8 mouse cellular contexts compared by ENCODE assay signal in the genomic region with DNA sequence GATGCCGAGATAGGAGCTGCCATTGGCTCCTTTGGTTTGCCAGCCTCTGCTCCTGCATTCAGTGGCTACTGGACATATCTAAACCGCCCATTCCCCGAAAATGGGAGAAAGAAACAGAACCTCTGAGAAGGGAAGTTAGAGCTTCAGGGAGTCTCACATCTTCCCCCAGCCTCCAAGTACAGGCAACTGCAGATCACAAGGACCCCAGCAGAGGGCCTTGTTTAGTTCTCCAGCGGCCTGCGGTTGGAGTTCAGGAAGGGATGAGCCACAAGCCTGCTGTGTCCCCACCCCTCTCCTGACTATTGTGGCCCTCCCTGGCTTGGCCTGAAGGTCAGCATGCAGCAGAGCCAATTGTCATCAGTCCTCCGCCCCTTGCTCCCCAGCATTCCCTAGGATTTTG. TPM values are rescaled to one million over a fixed set of nuclear protein-coding genes. Genes with fewer than 3 reads are reported as not detected.
DNase-seq lines count a peak whose midpoint lies in the region; ATAC-seq lines count a peak whose summit lies in the region.

No protein-coding gene starts in this region.

- peak; percentile 17 for ATAC-seq in inflammation-experienced regulatory T-cells, adult 6 months
- no peak for ATAC-seq in erythroid progenitor cell, adult 5-6 weeks (replicated peaks; ENCODE audit: low FRiP score, poor library complexity, severe bottlenecking)

- DNase-seq in adrenal gland, adult 2 months, result peak; percentile 83
- peak; percentile 74 for DNase-seq in embryo, embryonic 10 days (ENCODE audit: low spot score)
- DNase-seq in gastrocnemius, postnatal 25 days, result peak; percentile 48
- peak; percentile 34 to 56 for DNase-seq in left cerebral cortex, adult 8-10 months (ENCODE audit: low spot score in 2 of 2)
- peak; percentile 77 to 83 for DNase-seq in lung, postnatal 4 days
- DNase-seq in retina, postnatal 1 day, result peak; percentile 76

RNA-seq across cellular contexts. Expression of a gene that starts 0.8 kb away (rescaled TPM):
- total RNA-seq in adrenal gland, adult 2 months (2021), result 10 to 100 TPM; 24.8 to 46.8 TPM
- 35.3 and 40.1 TPM in 2 replicates for polyA plus RNA-seq in adrenal gland, adult 2 months (2012; rRNA removed)
- 10 to 100 TPM; 38.7 to 63.2 TPM for total RNA-seq in gastrocnemius, postnatal 25 days (2021)
- 10 to 100 TPM; 16.2 to 19.3 (median 17.5) TPM for polyA plus RNA-seq in inflammation-experienced regulatory T-cells, adult 6 months (2017; shearing (Covaris generic))
- total RNA-seq in left cerebral cortex, adult 8-10 months (2022), result 10 to 100 TPM; 44.2 to 47.3 (median 44.9) TPM
- 4.6 and 4.7 TPM in 2 replicates for total RNA-seq in erythroid progenitor cell, adult 5-6 weeks (2015; ENCODE audit: low replicate concordance)
- 0.39 and 3.0 TPM in 2 replicates for total RNA-seq in erythroid progenitor cell, adult 5-6 weeks (2017; ENCODE audit: low replicate concordance)

Comparison
In these comparisons a context has a peak if more than half of its experiments do, and no peak if none do; other contexts are left out.
1. RNA of a gene that starts 0.8 kb away (total RNA-seq): 38.7 to 63.2 TPM in gastrocnemius, postnatal 25 days, 24.8 to 46.8 TPM in adrenal gland, adult 2 months and 44.2 to 47.3 TPM in left cerebral cortex, adult 8-10 months; 0.39 to 4.7 TPM in erythroid progenitor cell, adult 5-6 weeks; every median in the first group is over 4 times any median in the second.
2. Peak in every context shown above with its lines, with median percentiles within 50 percentile points of each other: DNase-seq.